Mouse (Mus musculus) limb, embryonic 14.5 days (tissue): ENCODE measurements around the gene Esrrg. TPM values are rescaled to one million over a fixed set of nuclear protein-coding genes. Genes with fewer than 3 reads are reported as not detected.

Experiments
- ATAC-seq: fragments of 200-750 bp; cut with Nextera tagmentation; 2 replicates; pipeline ENCODE4 v1.8.0; 2017; ENCODE audit warnings: low read depth, moderate number of reproducible peaks, moderate TSS enrichment; ENCODE audit not compliant: low FRiP score
- DNase-seq: peaks from one replicate; pipeline ENCODE4 v3.0.0-alpha.2; 2015; ENCODE audit warnings: low spot score
- H3K27ac ChIP-seq: fragments of 300-500 bp; sonication (generic); replicated peaks from 2 replicates; pipeline ENCODE4 v1.5.1; 2014; ENCODE audit warnings: low read depth, mild to moderate bottlenecking, low read length, moderate library complexity, mixed read lengths
- H3K27me3 ChIP-seq: fragments of 300-500 bp; sonication (generic); 2 replicates; pipeline ENCODE4 v1.6.1; 2014; ENCODE audit warnings: low read length, mixed read lengths; ENCODE audit not compliant: control insufficient read depth, insufficient read depth
- H3K36me3 ChIP-seq: fragments of 300-500 bp; sonication (generic); 2 replicates; pipeline ENCODE4 v1.6.1; 2014; ENCODE audit warnings: mild to moderate bottlenecking, low read length, moderate library complexity, mixed read lengths; ENCODE audit not compliant: control insufficient read depth, insufficient read depth
- H3K4me1 ChIP-seq: fragments of 300-500 bp; sonication (generic); 2 replicates; pipeline ENCODE4 v1.6.1; 2014; ENCODE audit warnings: antibody characterized with exemption, low read length, mixed read lengths; ENCODE audit not compliant: control insufficient read depth, insufficient read depth
- H3K4me2 ChIP-seq: fragments of 300-500 bp; sonication (generic); replicated peaks from 2 replicates; pipeline ENCODE4 v1.6.1; 2014; ENCODE audit warnings: low read depth, mild to moderate bottlenecking, low read length, moderate library complexity; ENCODE audit not compliant: severe bottlenecking
- H3K4me3 ChIP-seq: fragments of 300-500 bp; sonication (generic); replicated peaks from 2 replicates; pipeline ENCODE4 v1.5.1; 2014; ENCODE audit warnings: low read length
- H3K9ac ChIP-seq: fragments of 300-500 bp; sonication (generic); 2 replicates; pipeline ENCODE4 v1.6.1; 2014; ENCODE audit warnings: mild to moderate bottlenecking, low read depth, low read length, moderate library complexity; ENCODE audit not compliant: severe bottlenecking
- H3K9me3 ChIP-seq: fragments of 300-500 bp; sonication (generic); 2 replicates; pipeline ENCODE4 v1.6.1; 2016; ENCODE audit warnings: low read length; ENCODE audit not compliant: control insufficient read depth
- POLR2A ChIP-seq: fragments of 200-500 bp; IDR thresholded peaks from 2 replicates; pipeline ENCODE4 v1.8.0; 2012; ENCODE audit warnings: inconsistent platforms, mild to moderate bottlenecking, moderate library complexity, borderline replicate concordance; ENCODE audit not compliant: insufficient read depth, insufficient read length; ENCODE audit errors: extremely low read depth
- WGBS: fragments of 180-500 bp; shearing (Covaris S2); extraction: QIAGEN DNeasy Blood & Tissue Kit; methylation state at CpG from one replicate; pipeline ENCODE4 v1.1.7; 2014; 5-methylcytosine and 5-hydroxymethylcytosine counted together
- polyA plus RNA-seq, 2 experiments: library from polyadenylated mRNA; depleted of rRNA in 1 of 2; stranded (reverse) in 1 of 2; unstranded in 1 of 2; fragments of >200 nt; fragmentation: Nextera tagmentation in 1 of 2; extraction: Ambion mirVana in 1 of 2; gene quantifications; 2 replicates each; pipeline versions ENCODE4 v1.2.1 to v1.2.3; 2012 to 2014

Esrrg gene
- polyA plus RNA-seq, 2 experiments = 1.1 to 1.5 TPM

- WGBS = 10% methylated on average over 24 of the region's 24 CpGs
- no peak for TF ChIP-seq POLR2A
- Histone ChIP-seq H3K27me3 (peaks cover 66% of the 10 kb centered on the region), H3K36me3 (no peaks in the 10 kb centered on the region), H3K4me1 (peaks cover 21% of the 10 kb centered on the region), H3K27ac (no peak overlapping the region), H3K4me2 (peak overlapping the region; percentile 42; the same call in 1 of the 2 replicates), H3K9me3 (peaks cover 7% of the 10 kb centered on the region; the same call in 1 of the 2 replicates), H3K4me3 (peak overlapping the region; percentile 25), H3K9ac (no peak overlapping the region)
- DNase-seq = no peak
- no peak for ATAC-seq
These were observed 3.8 kb upstream of the Esrrg start for GRCm38 (mm10) chr1:187604691-187605310.

GRCm38 (mm10) chr1:187605391-187606270 lies 3.0 kb upstream of the Esrrg start:
- Histone ChIP-seq H3K27ac (no peak overlapping the region), H3K9ac (no peak overlapping the region), H3K36me3 (no peaks in the 10 kb centered on the region), H3K27me3 (peaks cover 75% of the 10 kb centered on the region), H3K9me3 (peaks cover 6% of the 10 kb centered on the region; the same call in 1 of the 2 replicates), H3K4me3 (peak overlapping the region; percentile 25), H3K4me2 (peak overlapping the region; percentile 42; the same call in 1 of the 2 replicates), H3K4me1 (peaks cover 22% of the 10 kb centered on the region)
- TF ChIP-seq POLR2A = no peak
- ATAC-seq (no peak), DNase-seq (no peak)
- 2% methylated on average over 32 of the region's 32 CpGs for WGBS

GRCm38 (mm10) chr1:187606271-187607040 lies 2.1 kb upstream of the Esrrg start:
- WGBS = 5% methylated on average over 23 of the region's 23 CpGs
- TF ChIP-seq POLR2A = no peak
- ATAC-seq = no peak
- no peaks in the 10 kb centered on the region for H3K9me3 ChIP-seq
- no peak overlapping the region for H3K9ac ChIP-seq
- H3K4me3 ChIP-seq = no peak overlapping the region
- H3K27ac ChIP-seq = no peak overlapping the region
- DNase-seq = no peak
- H3K27me3 ChIP-seq = peaks cover 83% of the 10 kb centered on the region
- H3K4me2 ChIP-seq = no peak overlapping the region
- H3K36me3 ChIP-seq = no peaks in the 10 kb centered on the region
- H3K4me1 ChIP-seq = peaks cover 22% of the 10 kb centered on the region

- peak overlapping the region; percentile 2; the same call in 1 of the 2 replicates for H3K4me3 ChIP-seq
- 1% methylated on average over 39 of the region's 47 CpGs for WGBS
- H3K9ac ChIP-seq = no peak overlapping the region
- H3K27ac ChIP-seq = no peak overlapping the region
- H3K27me3 ChIP-seq = peaks cover 88% of the 10 kb centered on the region
- H3K4me2 ChIP-seq = peak overlapping the region; percentile 4; the same call in 1 of the 2 replicates
- no peak for DNase-seq
- ATAC-seq = no peak
- H3K4me1 ChIP-seq = peaks cover 22% of the 10 kb centered on the region
- TF ChIP-seq POLR2A = no peak
- no peaks in the 10 kb centered on the region for H3K36me3 ChIP-seq
- no peaks in the 10 kb centered on the region for H3K9me3 ChIP-seq
These were observed 1.2 kb upstream of the Esrrg start for GRCm38 (mm10) chr1:187607065-187608047.
